Mouse (Mus musculus) neural tube, embryonic 13.5 days (tissue): Measurements from ENCODE around the gene Fbxl18. TPM values are rescaled to one million over a fixed set of nuclear protein-coding genes. Genes with fewer than 3 reads are reported as not detected.
A peak's percentile ranks its signal among the peaks of the same experiment; 100 is the strongest.
"Not testable (repeated sequence)": the region's sequence is repeated elsewhere in the genome, so short reads cannot be mapped to it uniquely, and the experiment has no call there.

Source experiments
- ATAC-seq: fragments of 200-750 bp; cut with Nextera tagmentation; 2 replicates; pipeline ENCODE4 v1.8.0; 2017; ENCODE audit warnings: low read depth, mild to moderate bottlenecking, moderate TSS enrichment, moderate library complexity
- H3K27ac ChIP-seq: fragments of 300-500 bp; sonication (generic); replicated peaks from 2 replicates; pipeline ENCODE4 v1.5.1; 2015; ENCODE audit warnings: moderate library complexity, mild to moderate bottlenecking, inconsistent platforms
- H3K27me3 ChIP-seq: fragments of 300-500 bp; sonication (generic); 2 replicates; pipeline ENCODE4 v1.6.1; 2015; ENCODE audit warnings: mild to moderate bottlenecking, inconsistent platforms
- H3K36me3 ChIP-seq: fragments of 300-500 bp; sonication (generic); 2 replicates; pipeline ENCODE4 v1.6.1; 2015; ENCODE audit warnings: mild to moderate bottlenecking, inconsistent platforms
- H3K4me1 ChIP-seq: fragments of 300-500 bp; sonication (generic); replicated peaks from 2 replicates; pipeline ENCODE4 v1.6.1; 2015; ENCODE audit warnings: inconsistent platforms
- H3K4me2 ChIP-seq: fragments of 300-500 bp; sonication (generic); 2 replicates; pipeline ENCODE4 v1.6.1; 2015; ENCODE audit warnings: inconsistent platforms, mild to moderate bottlenecking, moderate library complexity
- H3K4me3 ChIP-seq: fragments of 300-500 bp; sonication (generic); 2 replicates; pipeline ENCODE4 v1.5.1; 2015; ENCODE audit warnings: mild to moderate bottlenecking, inconsistent platforms
- H3K9ac ChIP-seq: fragments of 300-500 bp; sonication (generic); 2 replicates; pipeline ENCODE4 v1.6.1; 2015; ENCODE audit warnings: moderate library complexity, mild to moderate bottlenecking, inconsistent platforms
- H3K9me3 ChIP-seq: fragments of 300-500 bp; sonication (generic); 2 replicates; pipeline ENCODE4 v1.6.1; 2016; ENCODE audit warnings: inconsistent platforms
- WGBS: fragments of 180-500 bp; shearing (Covaris S2); methylation state at CpG from one replicate; pipeline ENCODE4 v1.1.7; 2015; 5-methylcytosine and 5-hydroxymethylcytosine counted together
- polyA plus RNA-seq: library from polyadenylated mRNA; unstranded; fragments of >200 nt; fragmentation: Nextera tagmentation; extraction: Ambion mirVana; gene quantifications from 2 replicates; pipeline ENCODE4 v1.2.1, GENCODE M21; 2015

The Fbxl18 gene
- polyA plus RNA-seq, 1 experiment from 2014 or later, result 25.5 TPM

- Histone ChIP-seq H3K9me3 (no peaks in the 10 kb centered on the region), H3K4me3 (no peak overlapping the region), H3K4me1 (no peaks in the 10 kb centered on the region), H3K27ac (no peak overlapping the region), H3K27me3 (no peaks in the 10 kb centered on the region), H3K36me3 (no peaks in the 10 kb centered on the region), H3K4me2 (no peak overlapping the region), H3K9ac (no peak overlapping the region)
- no peak for ATAC-seq
- 81% methylated on average over 9 of the region's 9 CpGs for WGBS
Observed at GRCm38 (mm10) chr5:142850476-142850875, 44.7 kb downstream of the Fbxl18 start.

GRCm38 (mm10) chr5:142848911-142849310, 46.3 kb downstream of the Fbxl18 start:
- no peak for ATAC-seq
- no peak overlapping the region for H3K4me3 ChIP-seq
- no peaks in the 10 kb centered on the region for H3K4me1 ChIP-seq
- H3K9ac ChIP-seq, result no peak overlapping the region
- no peak overlapping the region for H3K4me2 ChIP-seq
- no peaks in the 10 kb centered on the region for H3K36me3 ChIP-seq
- no peaks in the 10 kb centered on the region for H3K9me3 ChIP-seq
- H3K27me3 ChIP-seq, result no peaks in the 10 kb centered on the region
- no peak overlapping the region for H3K27ac ChIP-seq
- 93% methylated on average over 7 of the region's 7 CpGs for WGBS

DNA sequence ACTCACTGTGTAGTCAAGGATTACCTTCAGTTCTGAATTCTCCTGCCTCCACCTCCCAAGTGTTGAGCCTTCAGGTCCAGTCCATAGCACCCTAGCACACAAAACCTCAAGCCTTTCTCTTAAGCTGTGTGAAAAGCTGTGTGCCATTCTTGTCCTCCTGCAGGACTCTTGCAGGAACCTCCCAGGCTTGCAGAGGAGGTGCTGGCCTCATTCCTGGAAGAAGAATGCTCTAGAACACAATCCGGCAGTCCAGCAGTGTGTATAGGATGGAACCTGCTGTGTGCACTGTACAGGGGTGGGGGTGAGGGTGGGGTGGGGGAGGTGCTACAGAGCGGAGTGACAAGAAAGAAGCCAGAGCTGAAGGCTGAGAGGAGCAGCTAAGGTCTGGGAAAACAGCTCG, 47.1 kb downstream of the Fbxl18 start:
- Histone ChIP-seq H3K27ac (no peak overlapping the region), H3K9me3 (no peaks in the 10 kb centered on the region), H3K36me3 (no peaks in the 10 kb centered on the region), H3K4me3 (no peak overlapping the region), H3K4me2 (no peak overlapping the region), H3K9ac (no peak overlapping the region), H3K27me3 (no peaks in the 10 kb centered on the region), H3K4me1 (no peaks in the 10 kb centered on the region)
- no peak for ATAC-seq
- 69% methylated on average over 3 of the region's 3 CpGs for WGBS

GRCm38 (mm10) chr5:142844467-142844866, 50.8 kb downstream of the Fbxl18 start:
- 61% methylated on average over 8 of the region's 8 CpGs for WGBS
- no peak for ATAC-seq

DNA sequence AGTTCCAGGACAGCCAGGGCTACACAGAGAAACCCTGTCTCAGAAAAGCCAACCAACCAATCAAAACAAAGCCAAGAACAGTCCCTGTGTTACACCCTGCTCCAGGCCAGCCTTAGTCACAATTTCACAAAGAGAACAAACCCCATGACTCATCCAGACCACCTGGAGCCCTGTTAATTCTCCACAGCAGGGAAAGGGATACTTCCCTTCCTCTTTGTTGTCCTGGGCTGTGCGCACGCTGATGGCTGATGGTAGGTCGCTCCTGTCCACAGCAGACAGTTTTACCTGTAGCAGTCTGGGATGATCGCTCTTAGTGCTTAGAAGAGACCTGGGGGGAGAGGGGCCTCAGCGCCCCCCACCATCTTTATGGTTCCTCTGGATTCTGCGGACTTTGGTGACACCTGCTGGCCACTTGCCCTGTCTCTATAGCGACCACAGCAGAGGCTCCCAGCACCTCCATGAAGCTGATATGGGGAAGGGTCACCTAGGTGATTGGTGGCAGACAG, 53.0 kb downstream of the Fbxl18 start:
- Histone ChIP-seq H3K4me2 (no peak overlapping the region), H3K9me3 (no peaks in the 10 kb centered on the region), H3K4me3 (no peak overlapping the region), H3K36me3 (no peaks in the 10 kb centered on the region), H3K9ac (no peak overlapping the region), H3K27me3 (no peaks in the 10 kb centered on the region), H3K27ac (no peak overlapping the region), H3K4me1 (no peaks in the 10 kb centered on the region)
- peak; percentile 47; the same call in 1 of the 2 replicates for ATAC-seq
- 17% methylated on average over 7 of the region's 7 CpGs for WGBS

More at GRCm38 (mm10) chr5:142844467-142844866, 50.8 kb downstream of the Fbxl18 start:
- Histone ChIP-seq H3K36me3 (no peaks in the 10 kb centered on the region), H3K27me3 (no peaks in the 10 kb centered on the region), H3K27ac (no peak overlapping the region), H3K9ac (no peak overlapping the region), H3K4me2 (no peak overlapping the region), H3K9me3 (no peaks in the 10 kb centered on the region), H3K4me3 (no peak overlapping the region), H3K4me1 (no peaks in the 10 kb centered on the region)

GRCm38 (mm10) chr5:142841372-142842136, 53.7 kb downstream of the Fbxl18 start:
- no peak for ATAC-seq
- Histone ChIP-seq H3K9ac (no peak overlapping the region), H3K4me2 (no peak overlapping the region), H3K9me3 (no peaks in the 10 kb centered on the region), H3K27ac (no peak overlapping the region), H3K27me3 (no peaks in the 10 kb centered on the region), H3K36me3 (no peaks in the 10 kb centered on the region), H3K4me3 (no peak overlapping the region), H3K4me1 (no peaks in the 10 kb centered on the region)
- WGBS, result 77% methylated on average over 8 of the region's 8 CpGs

- not testable (repeated sequence) for H3K9ac ChIP-seq, ATAC-seq, H3K4me3 ChIP-seq, H3K4me1 ChIP-seq, H3K9me3 ChIP-seq, H3K36me3 ChIP-seq, H3K27ac ChIP-seq, H3K4me2 ChIP-seq, H3K27me3 ChIP-seq
- 98% methylated on average over 2 of the region's 2 CpGs for WGBS
Observed at GRCm38 (mm10) chr5:142837427-142837826, 57.8 kb downstream of the Fbxl18 start.

- H3K36me3 ChIP-seq, result no peaks in the 10 kb centered on the region
- H3K4me3 ChIP-seq, result no peak overlapping the region
- 87% methylated on average over 6 of the region's 6 CpGs for WGBS
Observed at GRCm38 (mm10) chr5:142836891-142837290, 58.3 kb downstream of the Fbxl18 start.

GRCm38 (mm10) chr5:142833646-142834438, 61.4 kb downstream of the Fbxl18 start:
- H3K9me3 ChIP-seq, result no peaks in the 10 kb centered on the region
- no peak overlapping the region for H3K4me3 ChIP-seq
- no peaks in the 10 kb centered on the region for H3K27me3 ChIP-seq
- no peak overlapping the region for H3K27ac ChIP-seq
- no peak overlapping the region for H3K4me2 ChIP-seq
- no peak overlapping the region for H3K9ac ChIP-seq
- ATAC-seq, result no peak
- H3K4me1 ChIP-seq, result no peaks in the 10 kb centered on the region
- no peaks in the 10 kb centered on the region for H3K36me3 ChIP-seq
- WGBS, result 70% methylated on average over 8 of the region's 8 CpGs

More at GRCm38 (mm10) chr5:142836891-142837290, 58.3 kb downstream of the Fbxl18 start:
- Histone ChIP-seq H3K9me3 (no peaks in the 10 kb centered on the region), H3K4me1 (no peaks in the 10 kb centered on the region), H3K9ac (no peak overlapping the region), H3K27me3 (no peaks in the 10 kb centered on the region), H3K4me2 (no peak overlapping the region), H3K27ac (no peak overlapping the region)
- ATAC-seq, result no peak

- Histone ChIP-seq H3K9me3 (no peaks in the 10 kb centered on the region), H3K36me3 (no peaks in the 10 kb centered on the region), H3K4me3 (no peak overlapping the region), H3K9ac (no peak overlapping the region), H3K4me2 (no peak overlapping the region), H3K27me3 (no peaks in the 10 kb centered on the region), H3K4me1 (peaks cover 43% of the 10 kb centered on the region), H3K27ac (no peak overlapping the region)
- WGBS, result 84% methylated on average over 4 of the region's 4 CpGs
- ATAC-seq, result no peak
Observed at GRCm38 (mm10) chr5:142826131-142826530, 69.1 kb downstream of the Fbxl18 start.

DNA sequence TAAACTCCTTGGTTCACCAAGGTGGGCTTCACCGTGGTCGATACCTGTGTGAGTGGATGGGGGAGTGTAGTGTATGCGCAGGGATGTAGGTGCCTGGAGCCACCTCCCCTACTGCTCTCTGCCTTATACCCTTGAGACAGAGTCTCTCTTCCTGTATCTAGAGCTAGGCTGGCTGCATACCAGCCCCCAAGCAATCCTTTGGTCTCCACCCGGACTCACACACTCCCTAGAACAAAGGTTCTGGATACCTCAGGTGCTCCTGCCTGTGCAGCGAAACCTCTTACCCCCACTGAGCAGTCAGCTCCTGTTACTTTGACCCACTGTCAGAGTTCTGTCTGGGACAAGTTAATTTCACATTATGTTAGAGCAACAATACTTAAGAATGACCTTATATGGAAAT, 69.6 kb downstream of the Fbxl18 start:
- Histone ChIP-seq H3K27me3 (no peaks in the 10 kb centered on the region), H3K4me2 (no peak overlapping the region), H3K36me3 (no peaks in the 10 kb centered on the region), H3K9me3 (no peaks in the 10 kb centered on the region), H3K27ac (peak overlapping the region; percentile 100; the same call in 1 of the 2 replicates), H3K4me3 (no peak overlapping the region), H3K9ac (no peak overlapping the region), H3K4me1 (peaks cover 43% of the 10 kb centered on the region)
- 84% methylated on average over 5 of the region's 5 CpGs for WGBS
- no peak for ATAC-seq

DNA sequence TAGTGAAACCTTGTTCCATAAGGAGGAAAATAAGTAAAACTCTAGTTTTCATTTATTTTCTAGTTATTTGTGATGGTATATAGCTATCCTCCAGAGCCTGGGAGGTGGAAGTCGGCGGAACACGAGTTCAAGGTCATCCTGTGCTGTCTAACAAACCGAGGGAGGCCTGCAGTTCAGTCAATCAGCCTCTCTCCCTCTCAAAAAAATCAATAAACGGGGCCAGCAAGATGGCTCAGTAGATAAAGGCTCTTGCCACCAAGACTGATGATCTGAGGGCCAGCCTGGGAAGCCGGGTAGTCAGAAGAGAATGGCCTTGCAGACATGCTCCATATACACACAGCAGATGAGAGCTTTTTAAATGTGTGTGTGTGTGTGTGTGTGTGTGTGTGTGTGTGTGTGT, 71.1 kb downstream of the Fbxl18 start:
- peak overlapping the region; percentile 100 for H3K9ac ChIP-seq
- no peak for ATAC-seq
- peaks cover 43% of the 10 kb centered on the region for H3K4me1 ChIP-seq
- peak overlapping the region; percentile 97 for H3K4me3 ChIP-seq
- 18% methylated on average over 6 of the region's 6 CpGs for WGBS
- no peaks in the 10 kb centered on the region for H3K27me3 ChIP-seq
- peak overlapping the region; percentile 100 for H3K27ac ChIP-seq
- H3K4me2 ChIP-seq, result peak overlapping the region; percentile 99
- H3K36me3 ChIP-seq, result no peaks in the 10 kb centered on the region
- H3K9me3 ChIP-seq, result no peaks in the 10 kb centered on the region
